Mouse (Mus musculus): ENCODE results near the gene Nckap1l.

Nckap1l gene

DNA sequence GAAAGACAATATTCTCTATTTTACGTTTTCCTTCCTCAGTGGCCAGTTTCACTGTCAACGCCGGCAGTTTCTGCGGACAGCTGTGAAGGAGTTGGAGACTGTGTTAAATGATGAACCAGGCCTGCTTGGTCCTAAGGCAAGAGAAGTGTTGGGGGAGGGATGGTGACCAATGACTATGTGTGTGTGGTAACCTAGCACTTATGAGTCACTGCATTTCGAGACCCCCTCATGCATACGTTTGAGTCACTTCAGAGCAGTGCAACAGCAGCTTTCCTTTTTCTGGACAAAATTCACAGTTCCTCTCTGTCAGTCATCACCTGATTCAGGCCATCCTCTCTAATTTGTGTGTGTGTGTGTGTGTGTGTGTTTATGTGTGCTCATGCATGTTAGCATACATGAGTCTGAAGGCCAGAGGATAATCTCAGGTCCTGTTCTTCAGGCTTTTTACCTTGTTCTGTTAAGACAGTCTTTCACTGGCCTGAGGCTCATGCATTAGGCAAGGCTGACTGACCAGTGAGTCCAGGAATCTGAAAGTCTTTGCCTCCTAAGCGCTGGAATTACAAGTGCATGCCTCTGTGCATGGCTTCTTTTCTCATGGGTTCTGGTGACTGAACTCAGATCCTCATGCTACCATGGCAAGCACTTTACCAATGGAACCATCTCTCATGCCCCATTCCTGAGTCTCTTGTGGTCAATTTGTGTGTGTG, 18.0 kb downstream of the Nckap1l start:
- Histone ChIP-seq H3K36me3 (ENCODE audit: insufficient read depth, low read length) (no peaks in the 10 kb centered on the region), H3K4me3 (replicated peaks; ENCODE audit: low read length) (no peak overlapping the region), H3K9me3 (ENCODE audit: low read length) (no peaks in the 10 kb centered on the region), H3K4me1 (replicated peaks; ENCODE audit: low read depth, low read length) (no peaks in the 10 kb centered on the region), H3K27me3 (ENCODE audit: insufficient read depth, low read length) (no peaks in the 10 kb centered on the region)
- TF ChIP-seq CTCF (conservative IDR thresholded peaks at IDR 0.05; ENCODE audit: low read length) (no peak), POU5F1 (IDR thresholded peaks at IDR 0.05; ENCODE audit: borderline replicate concordance, low read length) (no peak), NANOG (IDR thresholded peaks at IDR 0.05; ENCODE audit: borderline replicate concordance, low read length) (no peak)

DNA sequence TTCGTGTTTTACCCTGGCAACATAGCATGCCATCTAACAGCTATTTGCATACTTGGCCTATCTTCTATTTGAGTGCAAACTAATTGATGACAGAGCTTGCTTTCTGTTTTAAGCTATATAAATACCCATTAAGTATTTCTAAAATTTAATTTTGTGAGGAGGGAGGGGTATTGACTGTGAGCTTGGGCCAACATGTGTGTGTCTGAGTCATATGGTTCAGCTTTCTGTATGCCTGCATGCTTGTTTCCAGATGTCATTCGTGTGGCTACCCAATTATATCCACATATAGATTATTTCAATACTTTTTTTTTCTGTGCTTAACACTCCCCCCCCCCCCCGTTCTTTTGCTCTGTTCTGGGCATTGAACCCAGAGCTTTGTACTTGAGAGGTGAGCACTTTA, 18.7 kb downstream of the Nckap1l start:
- Histone ChIP-seq H3K4me1 (replicated peaks; ENCODE audit: low read depth, low read length) (no peaks in the 10 kb centered on the region), H3K36me3 (ENCODE audit: insufficient read depth, low read length) (no peaks in the 10 kb centered on the region), H3K9me3 (ENCODE audit: low read length) (no peaks in the 10 kb centered on the region), H3K4me3 (replicated peaks; ENCODE audit: low read length) (no peak overlapping the region), H3K27me3 (ENCODE audit: insufficient read depth, low read length) (no peaks in the 10 kb centered on the region)
- no peak for TF ChIP-seq CTCF (conservative IDR thresholded peaks at IDR 0.05; ENCODE audit: low read length)
- no peak for TF ChIP-seq POU5F1 (IDR thresholded peaks at IDR 0.05; ENCODE audit: borderline replicate concordance, low read length)
- TF ChIP-seq NANOG (IDR thresholded peaks at IDR 0.05; ENCODE audit: borderline replicate concordance, low read length): no peak

DNA sequence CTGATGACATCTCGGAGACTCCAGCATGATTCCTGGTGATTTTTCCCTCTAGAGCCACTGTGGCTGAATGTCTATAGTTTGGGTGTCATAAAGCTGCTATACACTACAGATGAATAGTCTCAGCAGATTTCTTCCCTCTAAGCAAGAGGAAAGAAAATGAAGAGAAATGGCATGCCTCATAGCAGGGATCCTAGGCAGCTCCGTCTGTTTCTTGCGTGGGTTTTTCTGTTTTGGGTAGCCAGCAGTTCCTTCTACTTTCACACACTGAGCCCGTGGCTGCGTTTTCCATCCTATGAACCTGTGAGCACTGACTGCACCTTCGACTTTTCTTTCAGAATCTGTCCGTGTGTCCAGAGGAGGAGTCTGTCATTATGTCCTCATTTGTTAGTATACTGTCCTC, 19.6 kb downstream of the Nckap1l start:
- no peaks in the 10 kb centered on the region for H3K9me3 ChIP-seq (ENCODE audit: low read length)

DNA sequence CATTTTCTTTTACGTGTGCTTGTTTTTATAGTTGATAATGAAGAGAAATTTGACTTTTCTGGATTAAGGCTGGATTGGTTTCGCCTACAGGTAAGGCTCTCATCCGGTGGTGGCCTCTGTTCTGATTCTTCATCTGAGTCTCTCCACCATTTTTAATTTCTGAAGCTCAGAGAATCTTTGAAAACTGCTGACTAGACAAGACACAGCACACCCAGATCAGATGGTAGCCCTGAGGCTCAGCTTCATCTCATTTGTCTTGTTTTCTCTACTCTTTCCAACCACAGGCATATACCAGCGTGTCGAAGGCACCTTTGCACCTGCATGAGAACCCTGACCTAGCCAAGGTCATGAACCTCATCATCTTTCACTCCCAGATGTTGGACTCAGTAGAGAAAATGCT, 20.2 kb downstream of the Nckap1l start:
- TF ChIP-seq POU5F1 (IDR thresholded peaks at IDR 0.05; ENCODE audit: borderline replicate concordance, low read length) (no peak), NANOG (IDR thresholded peaks at IDR 0.05; ENCODE audit: borderline replicate concordance, low read length) (no peak), CTCF (conservative IDR thresholded peaks at IDR 0.05; ENCODE audit: low read length) (no peak)
- H3K27me3 ChIP-seq (ENCODE audit: insufficient read depth, low read length): 0 out of 2 replicates have a peak, but pooled peaks cover 2% of the 10 kb centered on the region
- H3K9me3 ChIP-seq (ENCODE audit: low read length): no peaks in the 10 kb centered on the region
- H3K36me3 ChIP-seq (ENCODE audit: insufficient read depth, low read length): no peaks in the 10 kb centered on the region
- no peak overlapping the region for H3K4me3 ChIP-seq (replicated peaks; ENCODE audit: low read length)
- no peaks in the 10 kb centered on the region for H3K4me1 ChIP-seq (replicated peaks; ENCODE audit: low read depth, low read length)

More for the DNA sequence above, 19.6 kb downstream of the Nckap1l start:
- no peaks in the 10 kb centered on the region for H3K4me1 ChIP-seq (replicated peaks; ENCODE audit: low read depth, low read length)
- H3K27me3 ChIP-seq (ENCODE audit: insufficient read depth, low read length): 0 out of 2 replicates have a peak, but pooled peaks cover under 1% of the 10 kb centered on the region
- no peak overlapping the region for H3K4me3 ChIP-seq (replicated peaks; ENCODE audit: low read length)
- TF ChIP-seq CTCF (conservative IDR thresholded peaks at IDR 0.05; ENCODE audit: low read length) (no peak), POU5F1 (IDR thresholded peaks at IDR 0.05; ENCODE audit: borderline replicate concordance, low read length) (no peak), NANOG (IDR thresholded peaks at IDR 0.05; ENCODE audit: borderline replicate concordance, low read length) (no peak)
- H3K36me3 ChIP-seq (ENCODE audit: insufficient read depth, low read length): no peaks in the 10 kb centered on the region

DNA sequence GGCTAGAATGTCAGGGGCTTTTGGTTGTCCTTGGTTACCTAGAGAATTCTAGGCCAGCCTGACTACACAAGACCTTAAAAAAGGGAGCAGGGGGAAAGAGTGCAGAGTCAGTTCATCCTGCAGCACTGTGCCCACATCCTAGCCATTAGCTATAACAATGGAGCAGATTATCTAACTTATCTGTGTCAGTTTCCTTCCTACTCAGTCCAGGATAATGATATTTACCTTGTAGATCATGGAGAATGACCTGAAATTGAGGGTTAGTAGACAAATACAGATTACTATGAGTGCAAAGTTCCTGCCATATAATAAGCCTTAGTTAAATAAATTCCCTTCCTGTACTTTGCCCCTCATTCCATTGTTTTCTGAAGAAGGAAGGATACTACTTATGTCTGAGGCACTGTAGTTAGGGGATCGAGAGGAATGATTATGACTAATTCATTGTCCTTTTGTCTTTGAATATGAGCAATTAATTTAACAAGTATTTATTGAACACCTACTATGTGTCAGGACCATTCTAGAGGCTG, 25.5 kb downstream of the Nckap1l start:
- TF ChIP-seq NANOG (IDR thresholded peaks at IDR 0.05; ENCODE audit: borderline replicate concordance, low read length) (no peak), POU5F1 (IDR thresholded peaks at IDR 0.05; ENCODE audit: borderline replicate concordance, low read length) (no peak), CTCF (conservative IDR thresholded peaks at IDR 0.05; ENCODE audit: low read length) (no peak)
- H3K4me1 ChIP-seq (replicated peaks; ENCODE audit: low read depth, low read length): no peaks in the 10 kb centered on the region
- H3K27me3 ChIP-seq (ENCODE audit: insufficient read depth, low read length): 0 out of 2 replicates have a peak, but pooled peaks cover 2% of the 10 kb centered on the region
- H3K9me3 ChIP-seq (ENCODE audit: low read length): no peaks in the 10 kb centered on the region
- no peak overlapping the region for H3K4me3 ChIP-seq (replicated peaks; ENCODE audit: low read length)
- H3K36me3 ChIP-seq (ENCODE audit: insufficient read depth, low read length): no peaks in the 10 kb centered on the region

DNA sequence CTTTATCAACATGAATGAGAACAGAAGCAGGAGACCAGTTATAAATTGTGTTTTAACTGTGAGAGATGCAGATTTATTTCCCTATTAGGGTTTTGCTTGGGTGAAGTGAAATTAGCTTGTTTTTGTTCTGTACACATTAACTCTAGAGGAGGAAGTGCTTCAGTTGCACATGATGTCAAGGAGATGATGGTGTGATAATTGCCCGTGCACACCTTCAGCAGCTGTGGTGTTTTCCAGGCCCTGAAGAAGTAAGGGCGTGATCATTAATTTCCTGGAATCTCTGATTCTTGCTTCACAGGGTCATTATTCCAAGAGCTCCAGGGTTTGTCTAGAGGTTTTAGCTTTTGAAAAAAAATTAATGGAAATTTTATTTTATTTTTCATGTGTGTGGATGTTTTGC, 26.5 kb downstream of the Nckap1l start:
- H3K36me3 ChIP-seq (ENCODE audit: insufficient read depth, low read length): no peaks in the 10 kb centered on the region
- no peak overlapping the region for H3K4me3 ChIP-seq (replicated peaks; ENCODE audit: low read length)
- no peaks in the 10 kb centered on the region for H3K9me3 ChIP-seq (ENCODE audit: low read length)
- H3K27me3 ChIP-seq (ENCODE audit: insufficient read depth, low read length): 0 out of 2 replicates have a peak, but pooled peaks cover 2% of the 10 kb centered on the region
- TF ChIP-seq CTCF (conservative IDR thresholded peaks at IDR 0.05; ENCODE audit: low read length) (no peak), NANOG (IDR thresholded peaks at IDR 0.05; ENCODE audit: borderline replicate concordance, low read length) (no peak), POU5F1 (IDR thresholded peaks at IDR 0.05; ENCODE audit: borderline replicate concordance, low read length) (no peak)
- no peaks in the 10 kb centered on the region for H3K4me1 ChIP-seq (replicated peaks; ENCODE audit: low read depth, low read length)

DNA sequence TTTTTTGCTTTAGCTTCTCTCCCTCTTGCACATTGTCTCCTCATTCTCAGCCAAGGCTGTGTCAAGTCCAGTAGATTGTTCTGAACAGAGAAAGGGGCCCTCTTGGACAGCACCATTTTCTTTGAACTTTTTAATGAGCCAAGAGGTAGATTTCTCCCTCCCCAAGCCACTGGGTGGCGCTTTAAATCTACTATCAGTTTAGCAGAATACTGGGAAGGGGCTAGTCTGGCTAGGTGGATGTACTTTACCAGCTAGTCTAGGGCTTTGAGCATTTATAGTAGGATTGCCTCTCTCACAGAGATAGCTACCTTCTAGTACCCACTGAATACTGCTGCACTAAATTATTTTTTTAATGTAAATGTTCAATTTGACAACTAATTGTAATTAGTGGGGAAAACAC, 28.9 kb downstream of the Nckap1l start:
- no peaks in the 10 kb centered on the region for H3K4me1 ChIP-seq (replicated peaks; ENCODE audit: low read depth, low read length)
- no peak overlapping the region for H3K4me3 ChIP-seq (replicated peaks; ENCODE audit: low read length)
- TF ChIP-seq CTCF (conservative IDR thresholded peaks at IDR 0.05; ENCODE audit: low read length): peak; percentile 57
- no peak for TF ChIP-seq POU5F1 (IDR thresholded peaks at IDR 0.05; ENCODE audit: borderline replicate concordance, low read length)
- H3K27me3 ChIP-seq (ENCODE audit: insufficient read depth, low read length): peaks cover 6% of the 10 kb centered on the region; the same call in 1 of the 2 replicates
- no peaks in the 10 kb centered on the region for H3K9me3 ChIP-seq (ENCODE audit: low read length)
- H3K36me3 ChIP-seq (ENCODE audit: insufficient read depth, low read length): no peaks in the 10 kb centered on the region

DNA sequence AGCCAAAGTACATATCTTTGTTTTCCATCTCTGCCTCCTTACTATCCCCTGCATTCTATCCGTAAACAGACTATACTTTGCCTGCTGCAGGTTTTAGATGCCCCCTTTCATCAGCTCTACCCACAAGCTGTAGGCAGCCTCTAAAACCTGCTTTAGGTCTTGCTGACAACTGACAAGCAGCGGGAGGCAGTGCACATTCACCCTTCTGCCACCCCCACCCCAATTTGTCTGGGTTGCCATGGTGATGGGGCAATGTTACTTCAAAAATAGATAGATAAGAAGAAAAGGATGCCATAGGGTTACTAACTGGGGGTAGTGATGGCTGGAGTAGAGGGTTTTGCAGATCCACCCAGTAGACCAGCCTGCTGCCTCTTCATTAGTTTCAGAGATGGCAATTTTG, 30.9 kb downstream of the Nckap1l start:
- TF ChIP-seq POU5F1 (IDR thresholded peaks at IDR 0.05; ENCODE audit: borderline replicate concordance, low read length) (no peak), CTCF (conservative IDR thresholded peaks at IDR 0.05; ENCODE audit: low read length) (no peak), NANOG (IDR thresholded peaks at IDR 0.05; ENCODE audit: borderline replicate concordance, low read length) (no peak)
- Histone ChIP-seq H3K4me1 (replicated peaks; ENCODE audit: low read depth, low read length) (no peaks in the 10 kb centered on the region), H3K9me3 (ENCODE audit: low read length) (no peaks in the 10 kb centered on the region), H3K36me3 (ENCODE audit: insufficient read depth, low read length) (no peaks in the 10 kb centered on the region), H3K4me3 (replicated peaks; ENCODE audit: low read length) (no peak overlapping the region), H3K27me3 (ENCODE audit: insufficient read depth, low read length) (peaks cover 6% of the 10 kb centered on the region; the same call in 1 of the 2 replicates)

Measured in E14TG2a.4 (cell line).